Comparison of ENCODE assay signal across 17 mouse cellular contexts in the genomic region with DNA sequence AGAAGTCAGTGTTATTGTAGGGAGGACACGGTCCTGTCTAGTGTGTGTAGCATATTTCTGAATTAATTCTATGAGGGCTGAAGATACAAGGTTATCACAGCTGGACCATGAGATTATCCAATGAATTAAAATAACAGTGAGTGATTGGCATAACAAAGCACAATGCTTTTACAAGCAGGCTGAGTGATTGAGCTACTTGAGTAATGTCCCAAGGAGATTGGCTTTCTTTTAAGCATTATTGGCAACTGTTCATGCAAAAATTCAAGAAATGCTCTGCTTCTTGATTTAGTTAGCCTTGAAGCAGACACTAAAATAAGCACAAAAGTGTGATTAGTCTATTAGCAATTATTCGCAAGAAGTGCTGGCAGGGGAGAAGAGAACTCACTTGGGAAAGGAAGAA.
"Had no signal": no experiment of that assay in that cellular context is flagged by ENCODE, and none has a peak within 500 bp of the region (broad histone marks: within the 10 kb centered on the region; RNA-seq: fewer than 3 reads in every experiment).

No protein-coding gene starts in this region.

- H3K4me1 ChIP-seq: lung, embryonic 15.5 days; megakaryocyte, embryonic 14.5 days; midbrain, embryonic 13.5 days; midbrain, embryonic 15.5 days; neural tube, embryonic 12.5 days; stomach, embryonic 15.5 days had no signal

- H3K36me3 ChIP-seq: lung, embryonic 15.5 days; midbrain, embryonic 13.5 days; midbrain, embryonic 15.5 days; neural tube, embryonic 12.5 days; stomach, embryonic 15.5 days had no signal

- H3K9me3 ChIP-seq: lung, embryonic 15.5 days; megakaryocyte, embryonic 14.5 days; midbrain, embryonic 13.5 days; midbrain, embryonic 15.5 days; neural tube, embryonic 12.5 days; stomach, embryonic 15.5 days had no signal

- ATAC-seq: lung, postnatal 0 days; midbrain, embryonic 13.5 days; midbrain, embryonic 15.5 days had no signal

- H3K4me2 ChIP-seq: lung, embryonic 15.5 days; midbrain, embryonic 11.5 days; midbrain, embryonic 13.5 days; midbrain, embryonic 15.5 days; neural tube, embryonic 12.5 days; stomach, embryonic 15.5 days had no signal

- H3K27ac ChIP-seq: lung, embryonic 15.5 days; macrophage; midbrain, embryonic 13.5 days; midbrain, embryonic 15.5 days; neural tube, embryonic 12.5 days; stomach, embryonic 15.5 days; stomach, postnatal 0 days had no signal

- H3K9ac ChIP-seq: lung, embryonic 15.5 days; midbrain, embryonic 13.5 days; midbrain, embryonic 15.5 days; neural tube, embryonic 12.5 days; stomach, embryonic 15.5 days had no signal

- H3K4me3 ChIP-seq: lung, embryonic 15.5 days; megakaryocyte, embryonic 14.5 days; midbrain, embryonic 13.5 days; midbrain, embryonic 15.5 days; neural tube, embryonic 12.5 days; stomach, embryonic 15.5 days had no signal

- DNase-seq: lung, adult 2 months; lung, postnatal 14 days; lung, postnatal 36 days; right cerebral cortex, postnatal 14 days; thymus, adult 2 months; thymus, postnatal 25 days; thymus, postnatal 4 days had no signal

- H3K27me3 ChIP-seq: lung, embryonic 15.5 days; megakaryocyte, embryonic 14.5 days; midbrain, embryonic 13.5 days; midbrain, embryonic 15.5 days; neural tube, embryonic 12.5 days; stomach, embryonic 15.5 days had no signal
